Mouse (Mus musculus) cerebellum, postnatal 36 days (tissue): ENCODE data around the gene Atg14.

ENCODE experiments used
- DNase-seq, 2 experiments: peaks; one replicate each; pipeline ENCODE4 v3.0.0; 2021 to 2022; ENCODE audit warnings: mixed read lengths in 2 of 2

Atg14 gene

GRCm38 (mm10) chr14:47498632-47499031, 71.8 kb downstream of the Atg14 start:
- DNase-seq: no peak

- DNase-seq: no peak
Observed at GRCm38 (mm10) chr14:47497166-47497565, 73.3 kb downstream of the Atg14 start.

GRCm38 (mm10) chr14:47495951-47496350, 74.5 kb downstream of the Atg14 start:
- no peak for DNase-seq

GRCm38 (mm10) chr14:47493592-47494361, 76.7 kb downstream of the Atg14 start:
- DNase-seq: no peak
